Mouse (Mus musculus): ENCODE data around the gene Rbfox1. TPM values are rescaled to one million over a fixed set of nuclear protein-coding genes. Genes with fewer than 3 reads are reported as not detected.

Rbfox1 gene
- total and polyA plus RNA-seq, 3 experiments: not detected

DNA sequence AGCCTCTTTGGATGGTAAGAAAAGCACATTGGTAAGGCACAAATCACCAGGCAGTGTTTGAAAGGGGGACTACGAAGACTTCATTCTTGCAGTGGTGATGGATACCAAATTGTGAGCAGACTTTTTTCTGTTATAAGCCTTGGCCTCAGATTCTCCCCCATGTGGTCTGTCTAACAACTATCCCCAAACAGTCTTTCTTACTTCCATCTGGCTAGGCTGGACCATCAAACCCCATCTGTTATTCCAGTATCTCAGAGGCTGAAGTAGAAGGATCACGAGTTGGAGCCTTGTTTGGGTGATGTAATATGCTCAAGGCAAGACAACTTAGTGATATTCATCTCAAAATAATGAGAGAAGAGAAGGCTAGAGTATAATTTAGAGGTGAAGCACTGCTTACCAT is 922.7 kb downstream of the Rbfox1 start:
- no peaks in the 10 kb centered on the region for H3K4me1 ChIP-seq (ENCODE audit: control insufficient read depth in 1 of 2, insufficient read depth in 2 of 2, low read length in 2 of 2)
- no peak overlapping the region for H3K4me3 ChIP-seq (ENCODE audit: control insufficient read depth in 1 of 2, insufficient read depth in 1 of 2, low read depth in 2 of 2, low read length in 2 of 2)
- no peak overlapping the region for H3K27ac ChIP-seq (ENCODE audit: control insufficient read depth, low read depth, low read length)
- H3K9ac ChIP-seq (ENCODE audit: control insufficient read depth, low read depth, low read length, poor library complexity, severe bottlenecking): no peak overlapping the region
- TF ChIP-seq ZNF384 (IDR thresholded peaks at IDR 0.05; ENCODE audit: low read depth, low read length) (no peak), ETS1 (IDR thresholded peaks at IDR 0.05; ENCODE audit: low read depth, low read length) (no peak), MAX (IDR thresholded peaks at IDR 0.05; ENCODE audit: low read length) (no peak), ZMIZ1 (IDR thresholded peaks at IDR 0.05; ENCODE audit: low read depth, low read length) (no peak), GABPA (IDR thresholded peaks at IDR 0.05; ENCODE audit: low read depth, low read length) (no peak), SIN3A (IDR thresholded peaks at IDR 0.05; ENCODE audit: low read length) (no peak), SMC3 (IDR thresholded peaks at IDR 0.05; ENCODE audit: low read depth, low read length) (no peak), RAD21 (IDR thresholded peaks at IDR 0.05; ENCODE audit: low read depth, low read length) (no peak), E2F4 (IDR thresholded peaks at IDR 0.05; ENCODE audit: borderline replicate concordance, low read depth, low read length) (no peak), ZKSCAN1 (IDR thresholded peaks at IDR 0.05; ENCODE audit: low read depth, low read length) (no peak), CTCF (IDR thresholded peaks at IDR 0.05 in 2 of 3, conservative IDR thresholded peaks at IDR 0.05 in 1 of 3; ENCODE audit: control insufficient read depth in 1 of 3, insufficient read depth in 1 of 3, low read depth in 2 of 3, low read length in 3 of 3, poor library complexity in 1 of 3, severe bottlenecking in 1 of 3) (no peak), BHLHE40 (IDR thresholded peaks at IDR 0.05; ENCODE audit: borderline replicate concordance, low read depth, low read length) (no peak), USF1 (IDR thresholded peaks at IDR 0.05; ENCODE audit: low read depth, low read length) (no peak), USF2 (IDR thresholded peaks at IDR 0.05; ENCODE audit: borderline replicate concordance in 1 of 2, insufficient read depth in 1 of 2, low read depth in 1 of 2, low read length in 2 of 2) (no peak)
- DNase-seq (ENCODE audit: low read depth, low spot score): no peak
- no peaks in the 10 kb centered on the region for H3K79me2 ChIP-seq (ENCODE audit: control insufficient read depth, insufficient read depth, low read length, poor library complexity)
- H3K27me3 ChIP-seq (ENCODE audit: control insufficient read depth in 1 of 2, insufficient read depth in 2 of 2, low read length in 2 of 2): no peaks in the 10 kb centered on the region
- H3K36me3 ChIP-seq (ENCODE audit: control insufficient read depth in 1 of 2, insufficient read depth in 2 of 2, low read length in 2 of 2): no peaks in the 10 kb centered on the region
- H3K9me3 ChIP-seq (replicated peaks; ENCODE audit: insufficient read depth, low read length): no peaks in the 10 kb centered on the region

GRCm38 (mm10) chr16:6813871-6814270 is 928.7 kb downstream of the Rbfox1 start:
- H3K4me3 ChIP-seq (ENCODE audit: control insufficient read depth in 1 of 2, insufficient read depth in 1 of 2, low read depth in 2 of 2, low read length in 2 of 2): no peak overlapping the region
- H3K27ac ChIP-seq (ENCODE audit: control insufficient read depth, low read depth, low read length): no peak overlapping the region
- H3K4me1 ChIP-seq (ENCODE audit: control insufficient read depth in 1 of 2, insufficient read depth in 2 of 2, low read length in 2 of 2): no peaks in the 10 kb centered on the region
- H3K36me3 ChIP-seq (ENCODE audit: control insufficient read depth in 1 of 2, insufficient read depth in 2 of 2, low read length in 2 of 2): no peaks in the 10 kb centered on the region
- TF ChIP-seq POLR2A (IDR thresholded peaks at IDR 0.05; ENCODE audit: control insufficient read depth in 1 of 2, insufficient read depth in 1 of 2, low read depth in 1 of 2, low read length in 2 of 2, poor library complexity in 1 of 2) (no peak), UBTF (IDR thresholded peaks at IDR 0.05; ENCODE audit: borderline replicate concordance, insufficient read depth, low read depth, low read length) (no peak), NELFE (IDR thresholded peaks at IDR 0.05; ENCODE audit: low read depth, low read length) (no peak), EP300 (IDR thresholded peaks at IDR 0.05; ENCODE audit: low read depth in 1 of 2, low read length in 2 of 2) (no peak), MYC (IDR thresholded peaks at IDR 0.05; ENCODE audit: low read depth, low read length) (no peak), MAX (IDR thresholded peaks at IDR 0.05; ENCODE audit: low read length) (no peak), MEF2A (IDR thresholded peaks at IDR 0.05; ENCODE audit: extremely low read depth, insufficient replicate concordance, low read depth, low read length, poor library complexity, severe bottlenecking) (no peak), BHLHE40 (IDR thresholded peaks at IDR 0.05; ENCODE audit: borderline replicate concordance, low read depth, low read length) (no peak), POLR2AphosphoS5 (IDR thresholded peaks at IDR 0.05; ENCODE audit: borderline replicate concordance, low read depth, low read length) (no peak), SIN3A (IDR thresholded peaks at IDR 0.05; ENCODE audit: low read length) (no peak), GATA1 (IDR thresholded peaks at IDR 0.05; ENCODE audit: low read depth, low read length) (no peak), CHD2 (IDR thresholded peaks at IDR 0.05; ENCODE audit: low read length) (no peak), USF1 (IDR thresholded peaks at IDR 0.05; ENCODE audit: low read depth, low read length) (no peak), ZMIZ1 (IDR thresholded peaks at IDR 0.05; ENCODE audit: low read depth, low read length) (no peak)
- no peaks in the 10 kb centered on the region for H3K27me3 ChIP-seq (ENCODE audit: control insufficient read depth in 1 of 2, insufficient read depth in 2 of 2, low read length in 2 of 2)
- no peaks in the 10 kb centered on the region for H3K9me3 ChIP-seq (replicated peaks; ENCODE audit: insufficient read depth, low read length)
- H3K9ac ChIP-seq (ENCODE audit: control insufficient read depth, low read depth, low read length, poor library complexity, severe bottlenecking): no peak overlapping the region
- no peak for DNase-seq (ENCODE audit: low read depth, low spot score)
- H3K79me2 ChIP-seq (ENCODE audit: control insufficient read depth, insufficient read depth, low read length, poor library complexity): no peaks in the 10 kb centered on the region
